Mouse (Mus musculus) large intestine, adult 2 months (tissue): ENCODE data around the gene Smim24. TPM values are rescaled to one million over a fixed set of nuclear protein-coding genes. Genes with fewer than 3 reads are reported as not detected.
A peak's percentile ranks its signal among the peaks of the same experiment; 100 is the strongest.

Source experiments
- DNase-seq: peaks from one replicate; pipeline ENCODE4 v3.0.0-alpha.2; 2012; ENCODE audit warnings: low read depth, low spot score
- WGBS: fragments of 180-500 bp; shearing (Covaris S2); methylation state at CpG from one replicate; pipeline ENCODE4 v1.1.7; 2018; 5-methylcytosine and 5-hydroxymethylcytosine counted together
- polyA plus RNA-seq: library from polyadenylated mRNA; depleted of rRNA; stranded (reverse); fragments of >200 nt; gene quantifications from 2 replicates; pipeline ENCODE4 v1.2.3, GENCODE M21; 2012; rRNA removed

The Smim24 gene
- polyA plus RNA-seq, 1 experiment = 2,134 TPM

DNA sequence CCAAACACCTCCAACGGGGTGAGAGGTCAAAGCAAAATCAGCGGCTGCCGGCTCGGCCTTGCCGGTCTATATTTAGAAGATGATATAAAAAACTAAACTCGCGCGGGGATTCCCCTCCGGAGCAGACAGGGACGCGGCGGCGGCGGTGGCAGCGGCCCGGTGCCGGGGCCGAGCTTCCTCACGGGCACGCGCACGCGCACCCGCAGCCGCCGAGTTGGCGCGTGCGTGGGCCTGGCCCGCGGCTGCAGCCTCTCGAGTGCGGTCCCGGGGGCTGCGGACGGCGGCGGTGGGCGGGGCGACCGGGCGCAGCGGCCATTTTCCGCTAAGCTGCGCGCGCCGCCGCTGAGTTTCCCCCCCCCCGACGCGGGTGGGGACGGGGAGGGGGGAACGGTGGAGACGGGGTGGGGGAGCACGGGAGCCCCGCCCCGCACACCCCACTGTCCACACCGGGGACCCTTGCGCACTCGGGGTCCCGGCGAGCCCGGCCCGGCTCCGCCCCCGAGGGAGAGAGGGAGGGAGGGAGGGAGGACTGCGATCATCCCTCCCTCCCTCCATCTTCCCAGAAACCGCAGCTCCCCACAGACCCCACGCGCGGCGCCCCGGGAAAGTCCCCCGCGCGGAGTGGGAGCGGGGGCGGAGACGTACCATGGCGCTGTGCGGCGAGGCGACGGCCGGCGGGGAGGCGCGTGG lies 37.4 kb downstream of the Smim24 start:
- under 1% methylated on average over 74 of the region's 89 CpGs for WGBS
- no peak for DNase-seq

GRCm38 (mm10) chr10:81430831-81431525 lies 38.1 kb downstream of the Smim24 start:
- no peak for DNase-seq
- under 1% methylated on average over 70 of the region's 70 CpGs for WGBS

GRCm38 (mm10) chr10:81431526-81432168 lies 38.8 kb downstream of the Smim24 start:
- no peak for DNase-seq
- 10% methylated on average over 15 of the region's 15 CpGs for whole genome bisulfite sequencing

DNA sequence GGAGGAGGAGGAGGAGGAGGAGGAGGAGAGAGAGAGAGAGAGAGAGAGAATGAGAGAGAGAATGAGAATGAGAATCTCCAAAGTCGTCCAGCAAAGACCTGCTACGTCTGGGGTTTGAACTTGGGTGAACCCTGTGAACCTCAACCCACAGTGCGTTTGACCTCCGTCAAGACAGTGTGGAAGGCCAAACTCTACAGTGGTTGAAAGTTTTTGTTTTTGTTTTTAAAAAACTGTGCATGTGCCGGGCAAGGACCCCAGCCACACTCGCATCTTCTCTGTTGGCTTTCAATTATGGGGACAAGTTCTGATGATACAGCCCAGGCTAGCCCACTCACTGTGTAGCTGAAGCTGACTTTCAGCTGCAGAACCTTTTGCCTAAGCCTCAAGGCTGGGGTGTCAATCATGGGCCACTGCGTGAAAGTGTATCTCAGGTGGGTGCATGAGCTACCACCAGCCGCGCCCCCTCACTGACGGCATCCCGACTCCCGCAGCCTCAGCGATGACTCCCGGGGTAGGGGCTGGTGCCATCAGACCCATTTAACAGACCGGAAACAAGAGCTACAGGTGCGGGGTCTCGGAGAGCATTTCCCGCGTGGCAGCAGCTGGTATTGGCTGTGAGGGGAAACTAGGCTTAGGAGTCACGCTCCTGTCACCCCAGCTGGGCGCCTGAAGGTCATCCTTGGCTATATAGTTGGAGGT lies 39.5 kb downstream of the Smim24 start:
- DNase-seq = no peak
- WGBS = 51% methylated on average over 21 of the region's 21 CpGs

GRCm38 (mm10) chr10:81432868-81433262 lies 40.0 kb downstream of the Smim24 start:
- DNase-seq = peak; percentile 95
- 1% methylated on average over 17 of the region's 17 CpGs for WGBS

DNA sequence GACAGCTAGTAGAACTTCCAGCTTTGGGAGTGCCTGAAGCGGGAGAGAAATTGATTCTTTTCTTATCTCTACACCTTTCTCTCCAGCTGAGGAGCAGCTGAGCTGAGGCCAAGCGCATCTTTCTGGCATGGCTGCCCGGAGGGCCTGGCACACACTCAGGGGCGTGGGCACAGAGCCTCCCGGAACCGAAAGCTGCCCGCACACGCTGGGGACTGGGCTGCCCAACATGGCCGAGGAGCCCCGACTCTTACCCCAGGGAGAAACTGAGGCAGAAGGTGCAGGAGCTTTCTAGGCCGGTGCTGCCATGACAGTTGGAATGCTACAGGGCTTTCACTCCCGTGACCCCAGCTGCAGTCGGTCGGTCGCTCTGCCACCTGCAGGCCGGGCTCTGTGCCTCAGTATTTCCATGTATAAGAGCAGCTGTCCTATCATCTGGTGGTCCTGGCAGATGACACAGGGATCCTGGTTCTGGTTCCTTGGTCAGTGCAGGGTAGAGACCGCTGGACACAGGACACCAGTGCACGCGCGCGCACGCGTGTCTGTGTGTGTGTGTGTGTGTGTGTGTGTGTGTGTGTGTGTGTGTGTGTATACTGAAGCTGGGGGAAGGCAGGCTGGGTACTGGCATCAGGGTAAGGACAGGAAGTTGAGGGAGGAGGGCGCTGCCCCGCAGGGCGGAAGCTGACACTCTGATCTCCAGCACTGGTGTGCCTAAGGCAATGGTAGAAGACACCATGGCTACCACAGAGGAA lies 40.9 kb downstream of the Smim24 start:
- DNase-seq = no peak
- 55% methylated on average over 26 of the region's 26 CpGs for WGBS

- 29% methylated on average over 15 of the region's 15 CpGs for WGBS
Measured at GRCm38 (mm10) chr10:81434361-81435263, 41.8 kb downstream of the Smim24 start.

GRCm38 (mm10) chr10:81435436-81435835 lies 42.6 kb downstream of the Smim24 start:
- 26% methylated on average over 3 of the region's 3 CpGs for WGBS
- no peak for DNase-seq

More at GRCm38 (mm10) chr10:81434361-81435263, 41.8 kb downstream of the Smim24 start:
- DNase-seq = no peak

DNA sequence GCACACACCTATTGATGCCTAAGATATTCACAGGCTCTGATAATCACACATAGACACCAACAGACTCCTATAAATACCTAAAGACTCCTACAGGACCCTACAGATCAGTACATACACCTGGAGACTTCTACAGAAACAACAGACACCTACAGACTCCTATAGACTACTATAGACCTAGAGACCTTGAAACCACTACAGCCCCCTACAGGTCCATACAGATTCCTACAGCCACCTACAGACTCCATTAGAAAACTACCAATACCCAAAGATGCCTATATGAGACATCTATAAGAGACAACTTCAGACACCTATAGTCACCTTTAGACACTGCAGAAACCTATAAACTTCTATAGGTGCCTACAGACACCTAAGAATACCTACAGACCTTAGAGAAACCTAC lies 48.2 kb downstream of the Smim24 start:
- no peak for DNase-seq

Other genes starting within 250 kb of the Smim24 start
- 40.4 and 40.5 TPM in 2 replicates for gene Pias4, start 225.1 kb upstream of the Smim24 start, polyA plus RNA-seq
- 1,127 and 1,546 TPM in 2 replicates for gene Eef2, start 216.4 kb upstream of the Smim24 start, polyA plus RNA-seq
- gene Dapk3, start 210.0 kb upstream of the Smim24 start, polyA plus RNA-seq = 78.5 and 80.1 TPM in 2 replicates
- gene 4930442H23Rik, start 209.2 kb upstream of the Smim24 start, polyA plus RNA-seq = not detected in 2 replicates
- gene Nmrk2, start 191.0 kb upstream of the Smim24 start, polyA plus RNA-seq = not detected in 2 replicates
- 0.70 and 0.76 TPM in 2 replicates for gene Atcay, start 162.2 kb upstream of the Smim24 start, polyA plus RNA-seq
- gene Zfr2, start 159.9 kb upstream of the Smim24 start, polyA plus RNA-seq = 5.1 and 8.2 TPM in 2 replicates
- 6.5 and 9.5 TPM in 2 replicates for gene Matk, start 140.1 kb upstream of the Smim24 start, polyA plus RNA-seq
- 109 and 119 TPM in 2 replicates for gene Mrpl54, start 126.1 kb upstream of the Smim24 start, polyA plus RNA-seq
- gene Apba3, start 126.1 kb upstream of the Smim24 start, polyA plus RNA-seq = 72.7 and 114 TPM in 2 replicates
- 140 and 172 TPM in 2 replicates for gene Tjp3, start 101.5 kb upstream of the Smim24 start, polyA plus RNA-seq
- 30.6 and 43.4 TPM in 2 replicates for gene Pip5k1c, start 100.1 kb upstream of the Smim24 start, polyA plus RNA-seq
- 25.7 and 28.1 TPM in 2 replicates for gene Cactin, start 71.9 kb upstream of the Smim24 start, polyA plus RNA-seq
- gene Tbxa2r, start 64.3 kb upstream of the Smim24 start, polyA plus RNA-seq = 7.0 and 8.0 TPM in 2 replicates
- gene Gipc3, start 49.8 kb upstream of the Smim24 start, polyA plus RNA-seq = 0.78 and 0.95 TPM in 2 replicates
- gene Hmg20b, start 42.6 kb upstream of the Smim24 start, polyA plus RNA-seq = 83.6 and 98.6 TPM in 2 replicates
- 12.1 and 13.6 TPM in 2 replicates for gene Mfsd12, start 35.6 kb upstream of the Smim24 start, polyA plus RNA-seq
- gene 4930404N11Rik, start 27.2 kb upstream of the Smim24 start, polyA plus RNA-seq = 3.6 and 4.6 TPM in 2 replicates
- gene Fzr1, start 14.5 kb upstream of the Smim24 start, polyA plus RNA-seq = 81.5 and 85.5 TPM in 2 replicates
- 48.2 and 60.4 TPM in 2 replicates for gene Dohh, start 8.6 kb upstream of the Smim24 start, polyA plus RNA-seq
- gene Gm48551, start 8.6 kb upstream of the Smim24 start, polyA plus RNA-seq = 3.3 and 3.7 TPM in 2 replicates
- 0.98 and 4.1 TPM in 2 replicates for gene Gm48552, start 4.0 kb upstream of the Smim24 start, polyA plus RNA-seq
- 10.5 and 11.6 TPM in 2 replicates for gene Nfic, start 62.6 kb downstream of the Smim24 start, polyA plus RNA-seq
- 2.3 and 5.3 TPM in 2 replicates for gene Celf5, start 89.7 kb downstream of the Smim24 start, polyA plus RNA-seq
- gene Ncln, start 103.3 kb downstream of the Smim24 start, polyA plus RNA-seq = 242 and 319 TPM in 2 replicates
- 4.4 and 4.8 TPM in 2 replicates for gene S1pr4, start 107.1 kb downstream of the Smim24 start, polyA plus RNA-seq
- gene Gna15, start 131.2 kb downstream of the Smim24 start, polyA plus RNA-seq = 1.6 and 2.3 TPM in 2 replicates
- 402 and 684 TPM in 2 replicates for gene Gna11, start 152.1 kb downstream of the Smim24 start, polyA plus RNA-seq
- gene Aes, start 166.4 kb downstream of the Smim24 start, polyA plus RNA-seq = 1,252 and 1,560 TPM in 2 replicates
- gene Tle2, start 181.5 kb downstream of the Smim24 start, polyA plus RNA-seq = 11.3 and 13.5 TPM in 2 replicates
- gene Tle6, start 208.0 kb downstream of the Smim24 start, polyA plus RNA-seq = 7.3 and 8.8 TPM in 2 replicates
- 1.1 and 1.4 TPM in 2 replicates for gene BC025920, start 213.2 kb downstream of the Smim24 start, polyA plus RNA-seq
- 19.7 and 30.0 TPM in 2 replicates for gene Sirt6, start 234.7 kb downstream of the Smim24 start, polyA plus RNA-seq
- gene Ankrd24, start 235.5 kb downstream of the Smim24 start, polyA plus RNA-seq = 9.6 and 11.8 TPM in 2 replicates